Mouse (Mus musculus) telencephalon, adult 2 months (tissue): ENCODE data around the gene Evx1.
A peak's percentile ranks its signal among the peaks of the same experiment; 100 is the strongest.

Source experiments
- DNase-seq: peaks from one replicate; pipeline ENCODE4 v3.0.0-alpha.2; 2011; ENCODE audit warnings: low read depth, low spot score

Evx1 gene

GRCm38 (mm10) chr6:52291021-52291860 is 22.1 kb upstream of the Evx1 start:
- no peak for DNase-seq

- DNase-seq = no peak
Measured at GRCm38 (mm10) chr6:52292328-52292727, 21.0 kb upstream of the Evx1 start.

GRCm38 (mm10) chr6:52294616-52295015 is 18.7 kb upstream of the Evx1 start:
- DNase-seq = no peak

GRCm38 (mm10) chr6:52298511-52298910 is 14.8 kb upstream of the Evx1 start:
- no peak for DNase-seq

GRCm38 (mm10) chr6:52300806-52301205 is 12.5 kb upstream of the Evx1 start:
- DNase-seq = no peak

DNA sequence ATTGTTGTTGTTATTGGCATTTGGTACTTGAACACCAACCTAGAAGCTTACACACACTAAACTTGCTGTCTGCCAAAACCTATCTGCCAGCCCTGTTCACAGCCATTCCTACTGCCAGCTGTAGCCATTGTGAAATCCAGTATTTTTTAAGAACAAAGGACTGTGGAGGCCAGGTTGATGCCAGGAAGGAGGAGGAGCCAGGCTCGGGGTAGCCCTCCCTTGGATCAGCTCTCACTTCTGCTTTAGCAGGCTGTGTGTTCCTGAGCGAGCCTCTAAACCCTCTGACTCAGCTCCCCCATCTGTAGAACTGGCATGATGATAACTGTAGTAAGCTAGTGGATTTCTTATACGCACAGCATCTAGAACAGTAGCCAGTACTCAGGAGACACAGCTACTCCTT is 9.9 kb upstream of the Evx1 start:
- no peak for DNase-seq

DNA sequence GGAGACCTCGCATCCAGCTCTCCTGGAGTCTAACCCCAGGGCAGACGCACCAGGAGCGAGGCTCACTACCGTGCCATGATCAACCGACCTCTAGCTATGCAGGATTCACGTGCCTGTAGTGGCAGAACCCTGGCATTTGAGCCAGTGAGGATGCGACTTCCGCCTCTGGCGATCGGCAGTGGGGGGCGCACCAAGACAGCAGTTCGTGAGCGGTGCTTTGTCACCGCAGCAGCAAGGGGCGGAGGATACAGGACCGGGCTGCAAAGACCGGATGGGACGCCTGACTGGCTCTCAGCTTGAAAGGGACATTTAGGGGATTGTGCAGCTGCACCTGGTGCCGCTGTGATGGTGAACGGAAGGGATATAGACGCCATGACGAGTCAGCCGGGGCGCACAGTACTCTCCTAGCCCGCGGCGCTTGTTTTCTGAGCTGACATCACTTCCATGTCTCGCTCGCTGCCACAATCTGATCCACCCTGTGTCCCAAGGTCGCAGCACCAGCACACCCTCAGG is 7.4 kb upstream of the Evx1 start:
- peak; percentile 28 for DNase-seq

DNA sequence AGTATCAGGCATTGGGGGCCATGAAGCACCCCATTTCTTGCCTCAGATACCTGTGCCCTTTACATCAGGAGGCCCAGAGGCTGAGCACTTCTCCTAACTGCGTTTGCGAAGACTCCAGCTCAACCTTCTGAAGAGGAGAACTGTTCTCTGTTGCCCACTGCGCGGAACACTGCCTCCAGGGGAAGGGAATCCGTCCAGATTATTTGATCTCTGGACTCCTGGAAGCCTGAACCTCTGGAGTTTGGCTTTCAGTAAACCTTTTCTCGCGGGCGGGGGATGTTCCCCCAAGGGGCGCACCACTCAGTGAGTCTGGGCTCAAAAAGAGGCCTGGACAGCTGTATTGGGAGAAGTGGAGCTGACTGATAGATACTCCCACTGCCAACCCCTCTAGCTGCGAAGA is 3.5 kb upstream of the Evx1 start:
- no peak for DNase-seq

DNA sequence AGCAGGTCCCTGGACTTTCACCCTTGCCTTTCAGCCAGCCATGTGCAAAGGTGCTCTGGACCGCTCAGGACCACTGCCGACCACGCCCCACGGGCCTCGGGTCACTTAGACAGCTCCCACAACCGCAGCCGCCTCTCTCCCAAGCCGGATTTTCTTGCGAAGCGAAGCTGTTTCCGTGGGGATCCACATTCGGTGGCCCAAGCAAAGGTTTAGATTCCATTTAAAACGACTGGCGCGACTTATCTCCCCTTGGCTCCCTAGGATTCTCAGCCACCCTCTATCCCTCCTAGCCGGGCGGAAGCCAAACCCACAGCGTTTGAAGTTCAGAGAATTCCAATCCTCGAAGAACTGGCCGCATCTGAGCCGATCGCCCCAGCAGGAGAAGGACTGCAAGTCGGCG is 2.9 kb upstream of the Evx1 start:
- DNase-seq = no peak

GRCm38 (mm10) chr6:52311661-52312557 is 1.4 kb upstream of the Evx1 start:
- no peak for DNase-seq

DNA sequence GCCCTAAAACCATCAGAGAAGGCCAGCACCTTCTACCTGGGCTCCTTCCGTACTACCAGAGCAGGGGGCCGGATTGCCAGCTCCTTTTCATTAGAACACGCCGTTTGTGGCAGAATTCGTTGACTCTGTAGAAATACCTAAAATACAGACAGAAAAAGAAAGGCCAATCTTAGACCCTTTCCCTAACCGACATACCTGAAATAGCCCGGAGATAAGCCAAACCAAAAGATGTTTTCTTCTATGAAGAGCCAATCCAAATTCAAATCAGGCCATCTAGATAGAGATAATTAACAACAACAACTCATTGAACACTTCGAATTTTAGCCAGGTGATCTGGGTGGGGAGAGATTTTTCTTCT is 761 bp upstream of the Evx1 start:
- no peak for DNase-seq

DNA sequence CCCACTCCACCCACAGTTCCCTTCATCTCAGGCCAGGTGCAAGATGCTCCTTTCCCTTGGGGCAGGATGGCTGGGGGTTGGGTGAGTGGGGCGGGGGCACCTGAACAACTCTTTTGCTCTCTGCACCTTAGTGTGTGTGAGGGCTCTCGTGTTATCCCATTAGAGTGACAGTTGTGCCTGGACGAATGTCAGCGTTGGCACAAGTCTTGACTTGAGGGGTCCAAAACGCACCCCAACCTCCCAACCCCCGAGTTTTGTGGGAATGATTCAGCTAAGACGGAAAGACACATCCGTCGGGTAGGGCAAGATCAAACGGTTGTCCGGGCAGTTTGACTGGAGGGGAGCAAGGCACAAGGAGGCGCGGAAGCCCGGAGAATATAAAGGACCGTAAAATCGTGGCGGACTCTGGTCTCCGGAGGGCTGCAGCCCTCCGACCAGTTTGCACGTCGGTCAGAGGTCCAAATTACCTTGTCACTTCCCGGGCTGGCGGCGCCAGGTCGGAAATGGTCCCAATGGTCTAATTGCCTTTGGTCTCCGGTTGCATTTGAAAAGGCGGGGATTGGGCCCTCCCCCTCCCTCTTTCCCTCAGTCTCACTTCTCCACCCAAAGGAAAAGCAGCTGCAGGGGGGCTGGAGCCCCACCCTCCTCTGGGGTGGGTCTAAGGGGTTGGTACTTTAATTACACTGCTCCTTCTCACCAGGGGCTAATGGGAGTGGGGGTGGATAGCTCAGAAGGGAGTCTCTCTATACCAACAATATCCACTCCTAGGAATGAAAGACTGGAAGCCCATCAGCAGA is 1.2 kb downstream of the Evx1 start:
- no peak for DNase-seq

- DNase-seq = no peak
Measured at GRCm38 (mm10) chr6:52315441-52316412, 2.4 kb downstream of the Evx1 start.

- no peak for DNase-seq
Measured at GRCm38 (mm10) chr6:52316413-52317184, 3.3 kb downstream of the Evx1 start.

GRCm38 (mm10) chr6:52317461-52318180 is 4.3 kb downstream of the Evx1 start:
- DNase-seq = no peak

- no peak for DNase-seq
Measured at GRCm38 (mm10) chr6:52318271-52318670, 5.0 kb downstream of the Evx1 start.

- no peak for DNase-seq
Measured at GRCm38 (mm10) chr6:52319956-52320690, 6.8 kb downstream of the Evx1 start.
